Mouse (Mus musculus) intestine, postnatal 0 days (tissue): ENCODE data around the gene S100g. TPM values are rescaled to one million over a fixed set of nuclear protein-coding genes. Genes with fewer than 3 reads are reported as not detected.

Source experiments
- ATAC-seq: fragments of 200-750 bp; cut with Nextera tagmentation; 2 replicates; pipeline ENCODE4 v1.8.0; 2017; ENCODE audit warnings: mild to moderate bottlenecking, moderate TSS enrichment, moderate library complexity
- H3K27ac ChIP-seq: fragments of 300-500 bp; sonication (generic); 2 replicates; pipeline ENCODE4 v1.5.1; 2014; ENCODE audit warnings: mild to moderate bottlenecking, low read depth, low read length, moderate library complexity
- H3K27me3 ChIP-seq: fragments of 300-500 bp; sonication (generic); replicated peaks from 2 replicates; pipeline ENCODE4 v1.6.1; 2014; ENCODE audit warnings: low read length, mixed read lengths; ENCODE audit not compliant: control insufficient read depth, insufficient read depth
- H3K36me3 ChIP-seq: fragments of 300-500 bp; sonication (generic); 2 replicates; pipeline ENCODE4 v1.6.1; 2014; ENCODE audit warnings: mild to moderate bottlenecking, moderate library complexity; ENCODE audit not compliant: control insufficient read depth, insufficient read depth
- H3K4me1 ChIP-seq: fragments of 300-500 bp; sonication (generic); replicated peaks from 2 replicates; pipeline ENCODE4 v1.6.1; 2014; ENCODE audit warnings: antibody characterized with exemption, low read length, mixed read lengths; ENCODE audit not compliant: control insufficient read depth, insufficient read depth
- H3K4me2 ChIP-seq: fragments of 300-500 bp; sonication (generic); replicated peaks from 2 replicates; pipeline ENCODE4 v1.6.1; 2014; ENCODE audit warnings: low read depth, mild to moderate bottlenecking, moderate library complexity
- H3K4me3 ChIP-seq: fragments of 300-500 bp; sonication (generic); 2 replicates; pipeline ENCODE4 v1.5.1; 2014; ENCODE audit warnings: low read depth, low read length
- H3K9ac ChIP-seq: fragments of 300-500 bp; sonication (generic); 2 replicates; pipeline ENCODE4 v1.6.1; 2014; ENCODE audit warnings: mild to moderate bottlenecking, low read depth, low read length
- H3K9me3 ChIP-seq: fragments of 300-500 bp; sonication (generic); 2 replicates; pipeline ENCODE4 v1.6.1; 2016; ENCODE audit warnings: mixed run types; ENCODE audit not compliant: control insufficient read depth
- CTCF ChIP-seq: sonication (generic); IDR thresholded peaks from 2 replicates; pipeline ENCODE4 v1.5.1; 2016; ENCODE audit warnings: low read depth, mild to moderate bottlenecking, control low read depth, antibody characterized with exemption, moderate library complexity
- WGBS: fragments of 180-500 bp; shearing (Covaris S2); extraction: QIAGEN DNeasy Blood & Tissue Kit; methylation state at CpG from one replicate; pipeline ENCODE4 v1.1.7; 2014; 5-methylcytosine and 5-hydroxymethylcytosine counted together
- polyA plus RNA-seq: library from polyadenylated mRNA; unstranded; fragments of >200 nt; fragmentation: Nextera tagmentation; extraction: Ambion mirVana; gene quantifications from 2 replicates; pipeline ENCODE4 v1.2.1, GENCODE M21; 2015

The S100g gene
- polyA plus RNA-seq = 798 and 924 TPM in 2 replicates

GRCm38 (mm10) chrX:162964383-162964782 lies at the start of gene S100g:
S100g (minus strand) TSS chrX:162964599.
- peak within 1 kb of the TSS; percentile 44 for H3K4me2 ChIP-seq
- no peak for TF ChIP-seq CTCF
- no peak within 1 kb of the TSS for H3K9ac ChIP-seq
- ATAC-seq = peak; percentile 86
- WGBS = 25% methylated on average over 3 of the region's 3 CpGs
- H3K36me3 ChIP-seq = no peaks in the 10 kb centered on the region
- no peaks in the 10 kb centered on the region for H3K4me1 ChIP-seq
- no peaks in the 10 kb centered on the region for H3K9me3 ChIP-seq
- no peak within 1 kb of the TSS for H3K27ac ChIP-seq
- no peaks in the 10 kb centered on the region for H3K27me3 ChIP-seq
- peak within 1 kb of the TSS; percentile 12; the same call in 1 of the 2 replicates for H3K4me3 ChIP-seq

DNA sequence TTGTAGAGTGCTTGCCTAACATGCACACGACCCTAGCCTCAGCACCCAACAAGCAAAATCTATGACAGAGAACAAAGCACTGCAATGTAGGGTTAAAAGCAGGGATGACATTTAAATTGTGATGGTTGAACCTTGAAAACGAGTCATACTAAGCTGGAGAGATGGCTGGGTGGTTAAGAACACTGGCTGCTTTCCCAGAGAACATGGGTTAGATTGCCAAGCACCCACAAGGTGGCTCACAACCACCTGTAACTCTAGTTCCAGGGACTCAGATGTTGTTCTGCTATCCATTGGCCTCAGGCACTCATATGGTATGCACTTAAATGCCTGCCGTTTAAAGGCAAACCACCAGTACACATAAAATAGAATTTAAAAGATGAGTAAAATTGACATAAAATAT lies 27.7 kb upstream of the S100g start:
- WGBS = 68% methylated on average over 3 of the region's 3 CpGs
- H3K36me3 ChIP-seq = no peaks in the 10 kb centered on the region
- ATAC-seq = no peak

DNA sequence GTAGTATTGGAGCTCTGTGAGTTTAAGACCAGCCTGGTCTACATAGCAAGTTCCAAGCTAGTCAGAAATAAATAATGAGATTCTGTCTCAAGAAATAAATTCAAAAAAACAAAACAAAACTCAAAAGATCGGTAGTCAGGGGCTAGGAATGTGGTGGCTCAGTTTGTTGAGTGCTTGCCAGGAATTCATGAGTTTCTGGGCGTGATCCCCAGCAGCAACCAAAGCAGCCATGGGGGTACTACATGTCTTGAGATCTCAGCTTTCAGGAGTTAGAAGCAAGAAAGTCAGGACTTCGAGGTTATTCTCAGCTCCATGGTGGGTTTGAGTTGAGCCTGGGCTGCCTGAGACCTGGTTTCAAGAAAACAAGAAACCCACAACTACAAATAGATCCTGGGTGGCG lies 27.0 kb upstream of the S100g start:
- Histone ChIP-seq H3K9me3 (no peaks in the 10 kb centered on the region), H3K4me2 (no peak overlapping the region), H3K27ac (no peak overlapping the region), H3K36me3 (no peaks in the 10 kb centered on the region), H3K27me3 (no peaks in the 10 kb centered on the region), H3K4me1 (no peaks in the 10 kb centered on the region), H3K4me3 (no peak overlapping the region), H3K9ac (no peak overlapping the region)
- ATAC-seq = no peak
- WGBS = 81% methylated on average over 4 of the region's 4 CpGs
- TF ChIP-seq CTCF = no peak

More for the DNA sequence above, 27.7 kb upstream of the S100g start:
- Histone ChIP-seq H3K27ac (no peak overlapping the region), H3K4me2 (no peak overlapping the region), H3K4me3 (no peak overlapping the region), H3K9ac (no peak overlapping the region), H3K27me3 (no peaks in the 10 kb centered on the region), H3K9me3 (no peaks in the 10 kb centered on the region), H3K4me1 (no peaks in the 10 kb centered on the region)
- no peak for TF ChIP-seq CTCF

- Histone ChIP-seq H3K4me2 (no peak overlapping the region), H3K27ac (no peak overlapping the region), H3K4me3 (no peak overlapping the region), H3K9ac (no peak overlapping the region), H3K9me3 (no peaks in the 10 kb centered on the region), H3K36me3 (no peaks in the 10 kb centered on the region), H3K27me3 (no peaks in the 10 kb centered on the region), H3K4me1 (no peaks in the 10 kb centered on the region)
- TF ChIP-seq CTCF = no peak
- WGBS = 62% methylated on average over 10 of the region's 10 CpGs
- peak; percentile 73 for ATAC-seq
Measured at GRCm38 (mm10) chrX:162986876-162987495, 22.6 kb upstream of the S100g start.

DNA sequence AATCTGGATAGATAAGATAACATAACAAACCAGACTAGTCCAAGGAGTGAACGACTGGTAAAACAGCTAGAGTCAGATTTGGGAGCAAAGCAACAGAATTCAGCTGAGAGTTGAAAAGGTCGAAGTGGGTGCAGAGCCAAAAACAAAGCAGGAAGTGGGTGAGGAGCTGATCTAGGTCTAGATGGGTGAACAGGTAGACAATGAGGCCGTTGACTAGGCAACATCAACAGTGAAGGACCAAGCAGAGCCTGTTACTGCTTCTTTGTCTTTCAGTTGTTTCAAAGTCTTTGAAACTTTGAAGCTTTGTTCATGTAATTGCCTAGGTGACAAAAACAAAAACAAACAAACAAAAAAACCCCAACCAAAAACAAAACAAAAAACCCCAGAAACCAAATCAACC lies 11.8 kb upstream of the S100g start:
- Histone ChIP-seq H3K36me3 (no peaks in the 10 kb centered on the region), H3K4me1 (no peaks in the 10 kb centered on the region), H3K4me3 (no peak overlapping the region), H3K27me3 (no peaks in the 10 kb centered on the region), H3K9me3 (no peaks in the 10 kb centered on the region), H3K9ac (no peak overlapping the region), H3K4me2 (no peak overlapping the region), H3K27ac (no peak overlapping the region)
- WGBS = 74% methylated on average over 3 of the region's 3 CpGs
- ATAC-seq = no peak
- TF ChIP-seq CTCF = no peak

GRCm38 (mm10) chrX:162967456-162967855 lies 3.1 kb upstream of the S100g start:
- ATAC-seq = peak; percentile 71
- WGBS = 55% methylated on average over 8 of the region's 8 CpGs

More at GRCm38 (mm10) chrX:162967456-162967855, 3.1 kb upstream of the S100g start:
- H3K27me3 ChIP-seq = no peaks in the 10 kb centered on the region
- no peak for TF ChIP-seq CTCF
- no peaks in the 10 kb centered on the region for H3K9me3 ChIP-seq
- no peaks in the 10 kb centered on the region for H3K4me1 ChIP-seq
- no peak overlapping the region for H3K9ac ChIP-seq
- H3K36me3 ChIP-seq = no peaks in the 10 kb centered on the region
- H3K4me2 ChIP-seq = 0 out of 2 replicates have a peak overlapping the region, but pooled peaks have one; percentile 32
- no peak overlapping the region for H3K27ac ChIP-seq
- no peak overlapping the region for H3K4me3 ChIP-seq
